Mouse (Mus musculus) forebrain, embryonic 12.5 days (tissue): ENCODE results near the gene Lrrc9. TPM values are rescaled to one million over a fixed set of nuclear protein-coding genes. Genes with fewer than 3 reads are reported as not detected.

Experiments
- ATAC-seq: fragments of 200-750 bp; cut with Nextera tagmentation; 2 replicates; pipeline ENCODE4 v1.8.0; 2017; ENCODE audit warnings: moderate TSS enrichment; ENCODE audit not compliant: low FRiP score
- H3K27ac ChIP-seq: fragments of 300-500 bp; sonication (generic); 2 replicates; pipeline ENCODE4 v1.5.1; 2016; ENCODE audit warnings: mild to moderate bottlenecking
- H3K27me3 ChIP-seq: fragments of 300-500 bp; sonication (generic); 2 replicates; pipeline ENCODE4 v1.6.1; 2016; ENCODE audit warnings: mild to moderate bottlenecking
- H3K36me3 ChIP-seq: fragments of 300-500 bp; sonication (generic); replicated peaks from 2 replicates; pipeline ENCODE4 v1.6.1; 2016; ENCODE audit warnings: mild to moderate bottlenecking
- H3K4me1 ChIP-seq: fragments of 300-500 bp; sonication (generic); 2 replicates; pipeline ENCODE4 v1.6.1; 2016
- H3K4me2 ChIP-seq: fragments of 300-500 bp; sonication (generic); 2 replicates; pipeline ENCODE4 v1.6.1; 2016; ENCODE audit warnings: mild to moderate bottlenecking, moderate library complexity
- H3K4me3 ChIP-seq: fragments of 300-500 bp; sonication (generic); replicated peaks from 2 replicates; pipeline ENCODE4 v1.5.1; 2016; ENCODE audit warnings: mild to moderate bottlenecking
- H3K9ac ChIP-seq: fragments of 300-500 bp; sonication (generic); 2 replicates; pipeline ENCODE4 v1.6.1; 2016; ENCODE audit warnings: mild to moderate bottlenecking
- H3K9me3 ChIP-seq: fragments of 300-500 bp; sonication (generic); 2 replicates; pipeline ENCODE4 v1.6.1; 2016
- WGBS: fragments of 180-500 bp; shearing (Covaris S2); methylation state at CpG from one replicate; pipeline ENCODE4 v1.1.7; 2016; 5-methylcytosine and 5-hydroxymethylcytosine counted together
- polyA plus RNA-seq: library from polyadenylated mRNA; unstranded; fragments of >200 nt; fragmentation: Nextera tagmentation; extraction: Ambion mirVana; gene quantifications from 2 replicates; pipeline ENCODE4 v1.2.1, GENCODE M21; 2016

Gene Lrrc9
- polyA plus RNA-seq, 1 experiment from 2014 or later = 2.3 TPM

DNA sequence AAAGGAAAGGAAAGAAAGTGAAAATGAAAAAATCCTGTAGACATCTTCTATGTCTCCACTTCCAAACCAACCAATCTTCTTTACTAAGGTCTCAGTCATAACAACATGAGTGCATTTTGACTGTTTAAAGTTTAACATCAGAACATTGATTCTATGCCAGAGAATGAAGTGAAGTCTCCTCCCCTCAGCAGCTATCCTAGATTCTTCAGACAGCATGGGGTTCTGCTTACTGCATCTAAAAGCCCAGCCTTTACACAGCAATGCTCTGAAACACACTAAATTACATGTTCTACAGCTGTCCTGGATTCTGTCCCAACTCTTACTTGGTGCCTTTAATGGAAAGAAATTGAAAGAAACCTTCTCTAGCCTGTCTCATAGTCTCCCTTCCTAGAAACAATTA lies 43.2 kb downstream of the Lrrc9 start:
- Histone ChIP-seq H3K9me3 (no peaks in the 10 kb centered on the region), H3K4me3 (no peak overlapping the region), H3K36me3 (no peaks in the 10 kb centered on the region), H3K27me3 (no peaks in the 10 kb centered on the region), H3K27ac (no peak overlapping the region), H3K4me2 (no peak overlapping the region), H3K4me1 (peaks cover 3% of the 10 kb centered on the region; the same call in 1 of the 2 replicates), H3K9ac (no peak overlapping the region)
- no peak for ATAC-seq

DNA sequence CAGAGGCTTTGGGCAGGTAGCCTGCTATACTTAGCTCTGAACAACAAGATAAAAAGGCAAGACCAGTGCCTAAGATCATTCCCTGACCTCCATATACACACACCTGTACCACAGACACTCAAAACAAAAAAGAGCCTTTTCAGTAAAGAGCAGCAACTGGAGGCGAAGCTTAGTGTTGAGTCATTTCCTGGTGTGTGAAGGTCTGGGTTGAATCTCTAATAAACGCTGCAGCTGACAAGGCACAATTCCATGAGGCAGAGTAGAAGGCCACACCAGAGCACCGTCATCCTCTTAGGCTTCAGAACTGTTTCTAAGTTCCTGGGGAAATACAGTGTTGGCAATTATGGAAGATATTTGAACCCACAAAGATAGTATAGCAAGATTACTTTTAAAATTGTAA lies 45.8 kb downstream of the Lrrc9 start:
- no peak for ATAC-seq
- Histone ChIP-seq H3K4me3 (no peak overlapping the region), H3K36me3 (no peaks in the 10 kb centered on the region), H3K27me3 (no peaks in the 10 kb centered on the region), H3K9me3 (no peaks in the 10 kb centered on the region), H3K4me2 (no peak overlapping the region), H3K4me1 (peaks cover 3% of the 10 kb centered on the region; the same call in 1 of the 2 replicates), H3K27ac (no peak overlapping the region), H3K9ac (no peak overlapping the region)
- WGBS = 82% methylated on average over 3 of the region's 3 CpGs

DNA sequence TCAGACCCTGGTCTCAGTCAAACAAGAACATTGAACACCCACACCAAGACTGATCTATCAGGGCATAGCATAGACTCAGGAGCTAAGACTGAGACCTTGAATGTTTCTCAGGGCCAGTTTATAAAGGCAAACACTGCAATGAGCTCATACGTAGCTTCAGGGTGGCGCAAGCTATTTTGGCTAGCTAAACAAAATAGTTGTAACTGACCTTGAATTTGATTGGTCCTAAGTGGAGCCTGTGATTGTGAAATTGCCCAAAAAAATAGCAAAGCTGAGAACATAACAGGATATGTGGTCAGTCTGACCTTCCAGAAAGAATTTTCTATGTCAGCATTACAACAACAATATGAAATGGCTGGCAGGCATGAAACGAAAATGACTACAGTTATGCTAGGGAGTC lies 48.3 kb downstream of the Lrrc9 start:
- H3K4me3 ChIP-seq = no peak overlapping the region
- H3K4me1 ChIP-seq = no peaks in the 10 kb centered on the region
- ATAC-seq = no peak
- no peaks in the 10 kb centered on the region for H3K9me3 ChIP-seq
- no peak overlapping the region for H3K27ac ChIP-seq
- H3K4me2 ChIP-seq = no peak overlapping the region
- H3K27me3 ChIP-seq = no peaks in the 10 kb centered on the region
- no peaks in the 10 kb centered on the region for H3K36me3 ChIP-seq
- WGBS = 92% methylated on average over 3 of the region's 3 CpGs
- H3K9ac ChIP-seq = no peak overlapping the region

DNA sequence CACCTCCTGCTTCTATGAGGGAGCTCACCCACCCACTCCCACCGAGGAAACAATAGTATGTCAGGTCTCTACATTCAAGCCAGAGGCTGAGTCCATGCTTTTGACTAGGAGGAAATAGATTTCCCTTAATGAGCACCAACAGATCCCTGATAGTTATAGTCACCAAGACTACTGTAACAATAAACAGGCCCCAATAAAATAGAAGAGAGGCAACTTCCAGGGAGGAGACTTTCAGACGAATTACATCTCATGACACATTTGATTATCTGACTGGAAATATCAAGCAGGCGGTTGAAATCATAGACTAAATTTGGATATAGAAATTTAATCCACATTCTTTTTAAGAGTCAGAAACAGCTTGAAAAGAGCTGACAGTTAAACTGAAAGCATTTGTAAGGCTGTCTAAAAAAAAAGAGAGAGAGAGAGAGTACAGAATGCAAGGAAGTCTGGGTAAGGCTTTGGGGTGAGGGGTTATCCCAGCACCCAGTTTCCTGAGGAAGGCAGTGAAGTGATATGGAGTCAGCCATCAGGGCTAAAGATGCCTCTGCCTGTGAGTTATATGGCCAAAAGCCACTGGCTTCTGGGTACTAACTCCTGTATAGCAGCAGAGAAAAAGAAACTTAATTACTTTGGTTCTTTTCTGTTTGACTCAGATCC lies 49.5 kb downstream of the Lrrc9 start:
- WGBS = 67% methylated on average over 3 of the region's 3 CpGs

DNA sequence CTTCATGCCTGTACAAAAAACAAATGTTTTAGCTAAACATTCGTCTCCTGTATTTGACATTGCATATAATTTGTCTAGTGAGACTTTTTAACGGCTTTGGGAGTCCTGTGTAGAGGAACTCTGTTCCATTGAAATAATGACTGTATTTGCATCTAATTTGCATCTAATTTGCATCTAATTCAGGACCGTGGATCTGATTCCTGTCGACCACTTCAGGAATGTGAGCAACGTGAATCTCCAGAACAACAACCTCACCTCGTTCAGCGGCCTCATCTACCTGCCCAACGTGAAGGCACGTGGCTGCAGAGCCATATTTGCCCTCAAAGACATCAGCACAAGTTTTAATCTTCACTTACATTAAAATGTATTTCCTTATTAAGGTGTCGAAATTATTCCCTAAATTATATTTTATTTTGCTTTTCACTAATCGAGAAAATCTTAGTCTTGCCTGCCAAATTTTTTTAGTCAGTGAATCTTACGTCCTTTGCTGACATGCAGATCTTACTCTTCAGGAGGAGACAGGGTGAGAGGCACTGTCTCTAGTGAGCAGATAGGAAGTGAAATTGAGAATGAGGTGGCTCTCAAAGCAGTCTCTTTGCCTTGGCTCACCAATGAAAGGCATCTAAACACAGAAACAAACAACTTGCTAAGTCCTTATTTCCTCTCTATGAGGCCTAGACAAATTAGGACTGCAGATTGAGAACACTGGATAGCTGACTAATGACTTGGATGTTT lies 55.4 kb downstream of the Lrrc9 start:
- no peak overlapping the region for H3K4me3 ChIP-seq
- peak; percentile 41; the same call in 1 of the 2 replicates for ATAC-seq
- no peak overlapping the region for H3K27ac ChIP-seq
- no peaks in the 10 kb centered on the region for H3K9me3 ChIP-seq
- no peak overlapping the region for H3K9ac ChIP-seq
- H3K36me3 ChIP-seq = no peaks in the 10 kb centered on the region
- H3K4me2 ChIP-seq = no peak overlapping the region
- H3K27me3 ChIP-seq = no peaks in the 10 kb centered on the region
- peaks cover 5% of the 10 kb centered on the region; the same call in 1 of the 2 replicates for H3K4me1 ChIP-seq
- WGBS = 43% methylated on average over 12 of the region's 12 CpGs

More for the DNA sequence above, 49.5 kb downstream of the Lrrc9 start:
- no peak overlapping the region for H3K27ac ChIP-seq
- no peak overlapping the region for H3K4me2 ChIP-seq
- no peaks in the 10 kb centered on the region for H3K4me1 ChIP-seq
- H3K36me3 ChIP-seq = no peaks in the 10 kb centered on the region
- no peak overlapping the region for H3K9ac ChIP-seq
- no peaks in the 10 kb centered on the region for H3K27me3 ChIP-seq
- ATAC-seq = no peak
- H3K9me3 ChIP-seq = no peaks in the 10 kb centered on the region
- no peak overlapping the region for H3K4me3 ChIP-seq

DNA sequence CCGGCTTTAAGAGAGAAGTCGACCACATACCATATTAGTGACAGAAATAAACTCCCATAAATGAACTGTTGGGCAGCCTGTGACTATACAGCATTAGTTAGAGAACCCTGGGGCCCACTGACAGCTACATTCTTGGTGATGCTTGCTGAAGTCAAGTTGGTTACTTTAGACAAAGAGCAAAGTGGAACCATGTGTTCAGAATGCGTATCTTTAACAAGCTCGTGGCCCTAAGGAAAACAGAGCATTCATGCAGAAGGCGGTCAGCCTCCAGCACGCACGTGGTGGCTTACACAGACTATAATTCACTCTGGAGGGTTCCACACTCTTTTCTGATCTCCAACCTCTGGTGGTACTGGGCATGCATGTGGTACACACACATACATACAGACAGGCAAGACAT lies 67.9 kb downstream of the Lrrc9 start:
- Histone ChIP-seq H3K4me2 (no peak overlapping the region), H3K4me3 (no peak overlapping the region), H3K4me1 (no peaks in the 10 kb centered on the region; the same call in 1 of the 2 replicates), H3K27me3 (no peaks in the 10 kb centered on the region), H3K27ac (no peak overlapping the region), H3K9ac (no peak overlapping the region), H3K9me3 (no peaks in the 10 kb centered on the region), H3K36me3 (no peaks in the 10 kb centered on the region)
- ATAC-seq = no peak
- WGBS = 68% methylated on average over 7 of the region's 7 CpGs

DNA sequence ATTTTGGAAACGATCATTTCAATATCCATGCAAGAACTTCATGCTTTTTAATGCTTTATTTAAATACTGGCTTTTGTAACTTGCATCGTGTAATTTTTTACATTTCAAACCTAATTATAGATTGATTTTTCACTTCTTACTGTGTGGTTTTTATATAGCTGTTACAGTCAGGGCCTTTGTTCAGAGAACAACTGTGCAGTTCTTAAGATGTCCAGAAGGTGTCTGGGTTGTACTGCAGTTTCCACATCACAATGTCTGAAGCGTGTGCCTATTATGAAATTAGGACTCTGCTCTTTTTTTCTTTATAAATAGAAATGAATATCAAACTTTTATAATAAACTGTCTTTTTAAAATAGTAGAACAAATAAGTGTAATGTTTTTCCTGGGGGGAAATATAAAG lies 73.8 kb downstream of the Lrrc9 start:
- Histone ChIP-seq H3K4me1 (peaks cover 6% of the 10 kb centered on the region; the same call in 1 of the 2 replicates), H3K9ac (no peak overlapping the region), H3K36me3 (no peaks in the 10 kb centered on the region), H3K27ac (no peak overlapping the region), H3K27me3 (no peaks in the 10 kb centered on the region), H3K4me2 (no peak overlapping the region), H3K4me3 (no peak overlapping the region), H3K9me3 (no peaks in the 10 kb centered on the region)
- 68% methylated on average over 3 of the region's 3 CpGs for WGBS
- ATAC-seq = 0 out of 2 replicates have a peak, but pooled peaks have one; percentile 59

DNA sequence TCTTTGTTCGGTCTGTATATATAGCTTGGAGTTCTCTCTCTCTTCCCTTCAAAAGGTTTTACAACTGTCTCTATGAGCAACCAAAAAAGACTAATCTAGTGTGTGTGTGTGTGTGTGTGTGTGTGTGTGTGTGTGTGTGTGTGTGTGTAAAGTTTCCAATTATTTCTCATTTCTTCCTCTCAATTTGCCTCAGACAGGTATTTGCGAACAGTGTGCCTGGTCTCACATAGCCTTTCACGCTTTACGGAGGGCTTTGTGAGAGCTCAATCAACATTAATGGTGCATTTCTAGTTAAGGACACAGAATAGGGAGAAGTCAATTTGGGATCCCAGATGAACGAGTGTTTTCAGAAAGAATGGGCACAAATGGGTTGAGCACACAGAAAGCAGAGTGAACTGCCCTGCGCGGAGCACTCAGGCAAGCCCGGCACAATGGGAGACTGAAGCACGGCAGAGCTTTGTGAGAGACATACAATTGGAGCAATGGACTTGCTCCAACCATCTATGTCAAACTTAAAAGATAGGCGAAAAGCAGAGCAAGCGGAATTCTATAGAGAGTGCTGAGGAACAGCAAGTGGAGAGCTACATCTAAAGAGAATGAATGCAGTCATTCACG lies 76.6 kb downstream of the Lrrc9 start:
- peaks cover 6% of the 10 kb centered on the region; the same call in 1 of the 2 replicates for H3K4me1 ChIP-seq
- no peaks in the 10 kb centered on the region for H3K36me3 ChIP-seq
- WGBS = 19% methylated on average over 12 of the region's 12 CpGs
- no peaks in the 10 kb centered on the region for H3K9me3 ChIP-seq
- H3K27ac ChIP-seq = 0 out of 2 replicates have a peak overlapping the region, but pooled peaks have one; percentile 5
- H3K9ac ChIP-seq = peak overlapping the region; percentile 12; the same call in 1 of the 2 replicates
- H3K4me3 ChIP-seq = 0 out of 2 replicates have a peak overlapping the region, but pooled peaks have one; percentile 2
- H3K4me2 ChIP-seq = peak overlapping the region; percentile 41
- ATAC-seq = peak; percentile 73; the same call in 1 of the 2 replicates
- H3K27me3 ChIP-seq = no peaks in the 10 kb centered on the region

DNA sequence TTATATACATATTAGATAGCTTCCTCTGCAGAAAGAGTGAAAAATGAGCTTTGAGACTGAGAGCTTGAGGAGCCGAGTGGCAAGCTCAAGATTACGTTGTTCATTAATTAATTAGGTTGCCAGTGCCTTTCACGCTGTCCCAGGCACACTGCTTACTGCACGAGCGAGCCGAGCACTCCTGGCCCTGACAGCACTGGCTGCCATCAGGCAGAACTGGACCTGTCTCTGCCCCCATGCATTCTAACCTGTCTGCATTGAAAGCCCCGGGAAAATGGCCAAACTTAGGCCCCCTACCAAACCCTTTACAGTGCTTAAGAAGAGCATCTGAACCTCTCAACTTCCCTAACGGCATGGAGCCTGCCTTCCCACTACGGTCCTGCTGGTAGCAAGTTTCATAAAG lies 77.7 kb downstream of the Lrrc9 start:
- Histone ChIP-seq H3K27ac (0 out of 2 replicates have a peak overlapping the region, but pooled peaks have one; percentile 36), H3K27me3 (no peaks in the 10 kb centered on the region), H3K4me3 (no peak overlapping the region), H3K4me2 (no peak overlapping the region; the same call in 1 of the 2 replicates), H3K4me1 (peaks cover 6% of the 10 kb centered on the region; the same call in 1 of the 2 replicates), H3K36me3 (no peaks in the 10 kb centered on the region), H3K9me3 (no peaks in the 10 kb centered on the region), H3K9ac (no peak overlapping the region)
- ATAC-seq = peak; percentile 64; the same call in 1 of the 2 replicates
- 23% methylated on average over 9 of the region's 9 CpGs for WGBS

DNA sequence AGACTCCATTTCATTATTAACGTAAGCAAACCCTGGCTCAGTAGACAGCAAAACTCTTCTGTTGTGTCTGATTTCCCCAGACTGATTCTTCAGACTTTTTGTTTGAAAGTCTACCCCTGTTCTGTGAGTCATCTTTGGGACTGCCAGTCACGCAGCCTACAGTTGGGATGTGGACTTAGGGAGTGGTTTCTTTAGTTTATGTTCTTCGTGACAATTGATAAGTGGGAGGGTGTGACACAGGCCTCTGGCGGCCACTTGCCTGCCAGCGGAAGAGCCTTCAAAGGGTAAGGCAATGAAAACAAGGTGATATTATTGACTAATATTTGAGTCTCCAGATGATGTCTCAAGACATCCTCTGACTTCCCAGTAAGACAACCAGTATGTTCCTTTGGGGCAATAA lies 78.2 kb downstream of the Lrrc9 start:
- Histone ChIP-seq H3K27me3 (no peaks in the 10 kb centered on the region), H3K4me2 (no peak overlapping the region), H3K9ac (no peak overlapping the region), H3K4me3 (no peak overlapping the region), H3K9me3 (no peaks in the 10 kb centered on the region), H3K4me1 (peaks cover 6% of the 10 kb centered on the region; the same call in 1 of the 2 replicates), H3K27ac (0 out of 2 replicates have a peak overlapping the region, but pooled peaks have one; percentile 36), H3K36me3 (no peaks in the 10 kb centered on the region)
- 74% methylated on average over 5 of the region's 5 CpGs for WGBS
- ATAC-seq = no peak

DNA sequence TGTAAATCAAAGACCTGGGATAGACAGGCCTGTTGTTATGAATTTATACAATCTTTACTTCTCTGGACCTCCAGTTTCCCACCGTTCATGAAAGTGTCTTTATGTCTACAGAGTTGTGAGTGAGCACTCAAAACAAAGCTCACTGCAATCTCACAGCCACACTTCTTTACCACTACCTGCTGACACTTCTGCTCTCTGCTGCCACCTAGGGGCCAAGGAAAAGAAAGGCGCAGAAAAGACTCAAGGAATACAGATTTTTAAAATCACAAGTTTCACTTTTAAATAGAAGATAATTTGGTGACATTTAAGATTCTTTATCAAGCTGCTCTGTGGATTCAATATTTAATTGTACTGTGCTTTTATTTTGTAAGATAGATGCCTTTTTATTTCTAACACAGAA lies 79.0 kb downstream of the Lrrc9 start:
- Histone ChIP-seq H3K4me3 (no peak overlapping the region), H3K27ac (no peak overlapping the region), H3K9ac (no peak overlapping the region), H3K4me1 (peaks cover 6% of the 10 kb centered on the region; the same call in 1 of the 2 replicates), H3K4me2 (no peak overlapping the region), H3K27me3 (no peaks in the 10 kb centered on the region), H3K36me3 (no peaks in the 10 kb centered on the region), H3K9me3 (no peaks in the 10 kb centered on the region)
- 4% methylated on average over 2 of the region's 2 CpGs for WGBS
- no peak for ATAC-seq

DNA sequence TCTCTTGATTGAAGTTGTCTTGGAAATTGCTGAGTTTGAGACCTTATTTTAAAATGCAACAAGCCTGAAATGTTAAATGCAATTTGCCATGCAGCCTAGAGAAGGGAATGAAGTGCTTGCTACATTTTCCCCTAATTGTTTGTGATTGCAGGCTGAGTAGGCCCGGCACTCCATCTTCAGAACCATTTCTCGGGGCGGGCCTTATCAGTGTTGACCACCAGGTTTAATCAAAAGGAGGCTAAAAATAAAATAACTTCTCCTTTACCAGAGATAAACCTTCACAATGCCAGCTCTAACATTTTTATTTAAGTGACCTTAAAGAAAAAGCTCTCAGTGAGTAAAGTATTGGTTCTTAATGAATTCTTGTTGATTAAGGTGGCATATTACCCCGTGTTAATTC lies 83.9 kb downstream of the Lrrc9 start:
- H3K9me3 ChIP-seq = no peaks in the 10 kb centered on the region
- no peaks in the 10 kb centered on the region for H3K4me1 ChIP-seq
- no peak overlapping the region for H3K4me2 ChIP-seq
- H3K4me3 ChIP-seq = no peak overlapping the region
- ATAC-seq = no peak
- no peak overlapping the region for H3K27ac ChIP-seq
- H3K9ac ChIP-seq = no peak overlapping the region
- WGBS = 82% methylated on average over 4 of the region's 4 CpGs
- no peaks in the 10 kb centered on the region for H3K27me3 ChIP-seq
- H3K36me3 ChIP-seq = no peaks in the 10 kb centered on the region
